Mouse (Mus musculus) neural tube, embryonic 11.5 days (tissue): ENCODE results near the gene Gm11127. TPM values are rescaled to one million over a fixed set of nuclear protein-coding genes. Genes with fewer than 3 reads are reported as not detected.

ENCODE experiments used
- ATAC-seq: fragments of 200-750 bp; cut with Nextera tagmentation; 2 replicates; pipeline ENCODE4 v1.8.0; 2017; ENCODE audit warnings: moderate number of reproducible peaks, mild to moderate bottlenecking, moderate TSS enrichment, moderate library complexity; ENCODE audit not compliant: insufficient read depth, low FRiP score, low TSS enrichment
- DNase-seq: peaks from one replicate; pipeline ENCODE4 v3.0.0-alpha.2; 2015; ENCODE audit warnings: low spot score
- H3K27ac ChIP-seq: fragments of 300-500 bp; sonication (generic); 2 replicates; pipeline ENCODE4 v1.5.1; 2014; ENCODE audit warnings: low read depth, mild to moderate bottlenecking, low read length
- H3K27me3 ChIP-seq: fragments of 300-500 bp; sonication (generic); 2 replicates; pipeline ENCODE4 v1.6.1; 2014; ENCODE audit warnings: mild to moderate bottlenecking, low read length, mixed read lengths; ENCODE audit not compliant: control insufficient read depth, insufficient read depth
- H3K36me3 ChIP-seq: fragments of 300-500 bp; sonication (generic); 2 replicates; pipeline ENCODE4 v1.6.1; 2014; ENCODE audit warnings: mild to moderate bottlenecking, low read length, moderate library complexity, mixed read lengths; ENCODE audit not compliant: control insufficient read depth, insufficient read depth
- H3K4me1 ChIP-seq: fragments of 300-500 bp; sonication (generic); 2 replicates; pipeline ENCODE4 v1.6.1; 2014; ENCODE audit warnings: low read length, mixed read lengths; ENCODE audit not compliant: control insufficient read depth, insufficient read depth
- H3K4me2 ChIP-seq: fragments of 300-500 bp; sonication (generic); 2 replicates; pipeline ENCODE4 v1.6.1; 2014; ENCODE audit warnings: low read depth, mild to moderate bottlenecking, moderate library complexity
- H3K4me3 ChIP-seq: fragments of 300-500 bp; sonication (generic); 2 replicates; pipeline ENCODE4 v1.5.1; 2014; ENCODE audit warnings: low read depth, low read length
- H3K9ac ChIP-seq: fragments of 300-500 bp; sonication (generic); 2 replicates; pipeline ENCODE4 v1.6.1; 2014; ENCODE audit warnings: mild to moderate bottlenecking, low read length
- H3K9me3 ChIP-seq: fragments of 300-500 bp; sonication (generic); 2 replicates; pipeline ENCODE4 v1.6.1; 2016; ENCODE audit warnings: low read length; ENCODE audit not compliant: control insufficient read depth
- WGBS: fragments of 180-500 bp; shearing (Covaris S2); extraction: QIAGEN DNeasy Blood & Tissue Kit; methylation state at CpG from one replicate; pipeline ENCODE4 v1.1.7; 2014; 5-methylcytosine and 5-hydroxymethylcytosine counted together
- polyA plus RNA-seq: library from polyadenylated mRNA; unstranded; fragments of >200 nt; fragmentation: Nextera tagmentation; extraction: Ambion mirVana; gene quantifications from 2 replicates; pipeline ENCODE4 v1.2.1, GENCODE M21; 2014

The Gm11127 gene
- polyA plus RNA-seq, 1 experiment from 2014 or later = not detected

- DNase-seq (no peak), ATAC-seq (no peak)
- H3K4me1 ChIP-seq = 0 out of 2 replicates have a peak, but pooled peaks cover 2% of the 10 kb centered on the region
- no peak overlapping the region for H3K27ac ChIP-seq
- no peaks in the 10 kb centered on the region for H3K9me3 ChIP-seq
- H3K4me3 ChIP-seq = no peak overlapping the region
- H3K36me3 ChIP-seq = peaks cover 3% of the 10 kb centered on the region
- no peak overlapping the region for H3K4me2 ChIP-seq
- H3K27me3 ChIP-seq = no peaks in the 10 kb centered on the region
- WGBS = 63% methylated on average over 3 of the region's 3 CpGs
- no peak overlapping the region for H3K9ac ChIP-seq
These were observed 38.7 kb downstream of the Gm11127 start for GRCm38 (mm10) chr17:36019519-36019918.

- ATAC-seq (no peak), DNase-seq (no peak)
- 74% methylated on average over 2 of the region's 2 CpGs for WGBS
- Histone ChIP-seq H3K4me3 (no peak overlapping the region), H3K9ac (no peak overlapping the region), H3K27ac (no peak overlapping the region), H3K27me3 (no peaks in the 10 kb centered on the region), H3K9me3 (no peaks in the 10 kb centered on the region), H3K4me1 (0 out of 2 replicates have a peak, but pooled peaks cover 2% of the 10 kb centered on the region), H3K36me3 (peaks cover 7% of the 10 kb centered on the region), H3K4me2 (no peak overlapping the region)
These were observed 39.2 kb downstream of the Gm11127 start for GRCm38 (mm10) chr17:36018979-36019378.

DNA sequence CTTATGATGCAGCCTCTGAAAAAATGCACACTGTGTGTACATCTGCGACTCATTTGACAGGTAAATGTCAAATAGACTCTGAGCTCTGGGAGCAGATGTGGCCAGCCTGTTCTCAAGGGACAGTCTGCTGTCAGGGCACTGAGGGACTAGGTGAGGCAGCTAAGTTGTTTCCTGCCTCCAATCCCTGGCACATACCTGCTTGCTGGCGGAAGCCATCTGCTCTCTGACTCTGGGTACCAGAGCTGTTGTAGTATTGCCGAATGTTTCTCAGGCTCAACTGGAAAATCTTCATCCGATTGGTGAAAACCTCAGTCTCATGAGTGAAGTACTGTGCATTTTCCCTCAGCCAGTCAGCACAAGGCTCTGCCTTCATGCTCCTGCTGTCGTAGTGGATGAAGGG lies 41.1 kb downstream of the Gm11127 start:
- 90% methylated on average over 5 of the region's 5 CpGs for WGBS

GRCm38 (mm10) chr17:36014977-36015376 lies 43.2 kb downstream of the Gm11127 start:
- H3K27me3 ChIP-seq = no peaks in the 10 kb centered on the region
- DNase-seq = no peak
- no peak for ATAC-seq
- no peak overlapping the region for H3K4me3 ChIP-seq
- no peak overlapping the region for H3K9ac ChIP-seq
- H3K36me3 ChIP-seq = peaks cover 7% of the 10 kb centered on the region
- H3K4me2 ChIP-seq = no peak overlapping the region
- no peaks in the 10 kb centered on the region for H3K9me3 ChIP-seq
- H3K27ac ChIP-seq = no peak overlapping the region
- no peaks in the 10 kb centered on the region for H3K4me1 ChIP-seq
- 91% methylated on average over 5 of the region's 5 CpGs for WGBS

More for the DNA sequence above, 41.1 kb downstream of the Gm11127 start:
- Histone ChIP-seq H3K4me1 (0 out of 2 replicates have a peak, but pooled peaks cover 2% of the 10 kb centered on the region), H3K4me3 (no peak overlapping the region), H3K9ac (no peak overlapping the region), H3K36me3 (peaks cover 7% of the 10 kb centered on the region), H3K9me3 (no peaks in the 10 kb centered on the region), H3K4me2 (no peak overlapping the region), H3K27me3 (no peaks in the 10 kb centered on the region), H3K27ac (no peak overlapping the region)
- no peak for DNase-seq
- no peak for ATAC-seq

Other genes with a start within 250 kb of the Gm11127 start
- gene Ier3, start 236.7 kb downstream of the Gm11127 start, polyA plus RNA-seq = 2.0 and 2.8 TPM in 2 replicates
- 48.5 and 52.3 TPM in 2 replicates for gene Flot1, start 235.1 kb downstream of the Gm11127 start, polyA plus RNA-seq
- gene Tubb5, start 220.1 kb downstream of the Gm11127 start, polyA plus RNA-seq = 1,543 and 1,545 TPM in 2 replicates
- gene Mdc1, start 216.9 kb downstream of the Gm11127 start, polyA plus RNA-seq = 15.0 and 18.3 TPM in 2 replicates
- gene Nrm, start 197.1 kb downstream of the Gm11127 start, polyA plus RNA-seq = 47.3 and 50.3 TPM in 2 replicates
- gene Ppp1r18, start 192.8 kb downstream of the Gm11127 start, polyA plus RNA-seq = 34.9 and 39.3 TPM in 2 replicates
- gene Dhx16, start 178.6 kb downstream of the Gm11127 start, polyA plus RNA-seq = 42.9 and 51.3 TPM in 2 replicates
- 23.7 and 28.5 TPM in 2 replicates for gene 2310061I04Rik, start 160.9 kb downstream of the Gm11127 start, polyA plus RNA-seq
- gene Atat1, start 148.3 kb downstream of the Gm11127 start, polyA plus RNA-seq = 213 and 214 TPM in 2 replicates
- gene Mrps18b, start 142.0 kb downstream of the Gm11127 start, polyA plus RNA-seq = 67.9 and 72.0 TPM in 2 replicates
- gene Ppp1r10, start 141.9 kb downstream of the Gm11127 start, polyA plus RNA-seq = 48.9 and 49.3 TPM in 2 replicates
- gene Abcf1, start 88.6 kb downstream of the Gm11127 start, polyA plus RNA-seq = 103 and 113 TPM in 2 replicates
- 35.7 and 36.5 TPM in 2 replicates for gene Gnl1, start 78.5 kb downstream of the Gm11127 start, polyA plus RNA-seq
- gene Prr3, start 78.1 kb downstream of the Gm11127 start, polyA plus RNA-seq = 39.3 and 44.4 TPM in 2 replicates
- gene H2-T24, start 37.8 kb downstream of the Gm11127 start, polyA plus RNA-seq = 3.5 and 3.6 TPM in 2 replicates
- gene H2-T23, start 25.5 kb downstream of the Gm11127 start, polyA plus RNA-seq = 2.7 and 3.0 TPM in 2 replicates
- 9.2 and 10.2 TPM in 2 replicates for gene H2-T22, start 15.6 kb downstream of the Gm11127 start, polyA plus RNA-seq
- not detected in 2 replicates for gene Gm6034, start 15.4 kb downstream of the Gm11127 start, polyA plus RNA-seq
- not detected in 2 replicates for gene Gm19684, start 63.3 kb upstream of the Gm11127 start, polyA plus RNA-seq
- not detected in 2 replicates for gene Gm7030, start 71.1 kb upstream of the Gm11127 start, polyA plus RNA-seq
- not detected in 2 replicates for gene Gm8909, start 110.2 kb upstream of the Gm11127 start, polyA plus RNA-seq
- not detected in 2 replicates for gene H2-T3, start 131.9 kb upstream of the Gm11127 start, polyA plus RNA-seq
- 86.5 and 87.2 TPM in 2 replicates for gene Rpp21, start 199.7 kb upstream of the Gm11127 start, polyA plus RNA-seq
- 18.0 and 19.8 TPM in 2 replicates for gene Trim39, start 213.9 kb upstream of the Gm11127 start, polyA plus RNA-seq
- not detected in 2 replicates for gene H2-M10.2, start 228.1 kb upstream of the Gm11127 start, polyA plus RNA-seq